Mouse (Mus musculus) E14TG2a.4 (cell line): ENCODE measurements at regions not wholly inside any gene's neighbourhood (a gene's known extent, or its start where the extent isn't known, plus 50 kb on each side); places are given as distances from the start of the nearest gene placed in this dataset.

Source experiments
- CTCF ChIP-seq: conservative IDR thresholded peaks from 2 replicates; pipeline ENCODE4 v1.5.1; 2014; ENCODE audit warnings: low read length
- NANOG ChIP-seq: IDR thresholded peaks from 2 replicates; pipeline ENCODE4 v1.6.1; 2014; ENCODE audit warnings: borderline replicate concordance, low read length, mixed read lengths
- POU5F1 ChIP-seq: IDR thresholded peaks from 2 replicates; pipeline ENCODE4 v1.6.1; 2014; ENCODE audit warnings: low read length, borderline replicate concordance

GRCm38 (mm10) chr3:38812457-38812856 lies 74.3 kb upstream of the Fat4 start:
- TF ChIP-seq CTCF: no peak
- no peak for TF ChIP-seq NANOG
- no peak for TF ChIP-seq POU5F1
